Mouse (Mus musculus): ENCODE results near the gene Creb5. TPM values are rescaled to one million over a fixed set of nuclear protein-coding genes. Genes with fewer than 3 reads are reported as not detected.
"Not testable (repeated sequence)": the region's sequence is repeated elsewhere in the genome, so short reads cannot be mapped to it uniquely, and the experiment has no call there.

Creb5 gene
- polyA plus RNA-seq, 1 experiment from 2014 or later: 5.4 TPM

GRCm38 (mm10) chr6:53398297-53399140 is 111.4 kb downstream of the Creb5 start:
- DNase-seq (ENCODE audit: low spot score) (no peak), ATAC-seq (no peak)
- no peak overlapping the region for H3K4me2 ChIP-seq (replicated peaks; ENCODE audit: low read depth, low read length)
- H3K9me3 ChIP-seq (ENCODE audit: low read length): no peaks in the 10 kb centered on the region
- no peak overlapping the region for H3K4me3 ChIP-seq (ENCODE audit: low read depth, low read length)
- WGBS: 21% methylated on average over 18 of the region's 18 CpGs
- no peaks in the 10 kb centered on the region for H3K27me3 ChIP-seq (replicated peaks; ENCODE audit: insufficient read depth, low read length)
- H3K9ac ChIP-seq (replicated peaks; ENCODE audit: low read depth): no peak overlapping the region
- no peaks in the 10 kb centered on the region for H3K4me1 ChIP-seq (ENCODE audit: insufficient read depth, low read depth, low read length)
- TF ChIP-seq EP300 (IDR thresholded peaks at IDR 0.05) (no peak), CTCF (IDR thresholded peaks at IDR 0.05) (no peak)
- no peaks in the 10 kb centered on the region for H3K36me3 ChIP-seq (ENCODE audit: insufficient read depth, low read length)
- H3K27ac ChIP-seq (ENCODE audit: low read length): no peak overlapping the region

GRCm38 (mm10) chr6:53401364-53401763 is 114.3 kb downstream of the Creb5 start:
- Histone ChIP-seq H3K9me3 (ENCODE audit: low read length) (no peaks in the 10 kb centered on the region), H3K4me3 (ENCODE audit: low read depth, low read length) (no peak overlapping the region), H3K4me2 (replicated peaks; ENCODE audit: low read depth, low read length) (no peak overlapping the region), H3K27ac (ENCODE audit: low read length) (no peak overlapping the region), H3K9ac (replicated peaks; ENCODE audit: low read depth) (no peak overlapping the region), H3K36me3 (ENCODE audit: insufficient read depth, low read length) (no peaks in the 10 kb centered on the region), H3K27me3 (replicated peaks; ENCODE audit: insufficient read depth, low read length) (no peaks in the 10 kb centered on the region), H3K4me1 (ENCODE audit: insufficient read depth, low read depth, low read length) (no peaks in the 10 kb centered on the region)
- no peak for DNase-seq (ENCODE audit: low spot score)
- 62% methylated on average over 6 of the region's 6 CpGs for WGBS
- no peak for ATAC-seq
- no peak for TF ChIP-seq EP300 (IDR thresholded peaks at IDR 0.05)
- TF ChIP-seq CTCF (IDR thresholded peaks at IDR 0.05): no peak

- not testable (repeated sequence) for H3K4me2 ChIP-seq (replicated peaks; ENCODE audit: low read depth, low read length); H3K4me1 ChIP-seq (ENCODE audit: insufficient read depth, low read depth, low read length); H3K4me3 ChIP-seq (ENCODE audit: low read depth, low read length); DNase-seq (ENCODE audit: low spot score); H3K9ac ChIP-seq (replicated peaks; ENCODE audit: low read depth); H3K27me3 ChIP-seq (replicated peaks; ENCODE audit: insufficient read depth, low read length); ATAC-seq; H3K9me3 ChIP-seq (ENCODE audit: low read length); H3K27ac ChIP-seq (ENCODE audit: low read length); H3K36me3 ChIP-seq (ENCODE audit: insufficient read depth, low read length)
- WGBS: 94% methylated on average over 6 of the region's 7 CpGs
Measured at GRCm38 (mm10) chr6:53402551-53402950, 115.5 kb downstream of the Creb5 start.

- H3K4me3 ChIP-seq (ENCODE audit: low read depth, low read length): no peak overlapping the region
- H3K9ac ChIP-seq (replicated peaks; ENCODE audit: low read depth): no peak overlapping the region
- 72% methylated on average over 6 of the region's 6 CpGs for WGBS
- no peak for TF ChIP-seq EP300 (IDR thresholded peaks at IDR 0.05)
- no peak for TF ChIP-seq CTCF (IDR thresholded peaks at IDR 0.05)
- H3K4me2 ChIP-seq (replicated peaks; ENCODE audit: low read depth, low read length): no peak overlapping the region
- H3K27ac ChIP-seq (ENCODE audit: low read length): no peak overlapping the region
- H3K4me1 ChIP-seq (ENCODE audit: insufficient read depth, low read depth, low read length): no peaks in the 10 kb centered on the region
- no peaks in the 10 kb centered on the region for H3K36me3 ChIP-seq (ENCODE audit: insufficient read depth, low read length)
- DNase-seq (ENCODE audit: low spot score): no peak
- H3K9me3 ChIP-seq (ENCODE audit: low read length): no peaks in the 10 kb centered on the region
- ATAC-seq: no peak
- H3K27me3 ChIP-seq (replicated peaks; ENCODE audit: insufficient read depth, low read length): no peaks in the 10 kb centered on the region
Measured at GRCm38 (mm10) chr6:53409183-53409582, 122.1 kb downstream of the Creb5 start.

- H3K9me3 ChIP-seq (ENCODE audit: low read length): no peaks in the 10 kb centered on the region
- WGBS: 66% methylated on average over 2 of the region's 3 CpGs
- H3K9ac ChIP-seq (replicated peaks; ENCODE audit: low read depth): no peak overlapping the region
- H3K4me3 ChIP-seq (ENCODE audit: low read depth, low read length): no peak overlapping the region
- no peaks in the 10 kb centered on the region for H3K36me3 ChIP-seq (ENCODE audit: insufficient read depth, low read length)
- DNase-seq (ENCODE audit: low spot score) (no peak), ATAC-seq (no peak)
- no peaks in the 10 kb centered on the region for H3K27me3 ChIP-seq (replicated peaks; ENCODE audit: insufficient read depth, low read length)
- TF ChIP-seq CTCF (IDR thresholded peaks at IDR 0.05) (no peak), EP300 (IDR thresholded peaks at IDR 0.05) (no peak)
- H3K27ac ChIP-seq (ENCODE audit: low read length): no peak overlapping the region
- H3K4me1 ChIP-seq (ENCODE audit: insufficient read depth, low read depth, low read length): no peaks in the 10 kb centered on the region
- H3K4me2 ChIP-seq (replicated peaks; ENCODE audit: low read depth, low read length): no peak overlapping the region
Measured at GRCm38 (mm10) chr6:53421345-53421744, 134.3 kb downstream of the Creb5 start.

GRCm38 (mm10) chr6:53429368-53429767 is 142.3 kb downstream of the Creb5 start:
- Histone ChIP-seq H3K9me3 (ENCODE audit: low read length) (no peaks in the 10 kb centered on the region), H3K4me2 (replicated peaks; ENCODE audit: low read depth, low read length) (no peak overlapping the region), H3K36me3 (ENCODE audit: insufficient read depth, low read length) (no peaks in the 10 kb centered on the region), H3K27ac (ENCODE audit: low read length) (no peak overlapping the region), H3K4me1 (ENCODE audit: insufficient read depth, low read depth, low read length) (peaks cover 3% of the 10 kb centered on the region; the same call in 1 of the 2 replicates), H3K9ac (replicated peaks; ENCODE audit: low read depth) (no peak overlapping the region), H3K4me3 (ENCODE audit: low read depth, low read length) (no peak overlapping the region), H3K27me3 (replicated peaks; ENCODE audit: insufficient read depth, low read length) (no peaks in the 10 kb centered on the region)
- WGBS: 48% methylated on average over 7 of the region's 7 CpGs
- TF ChIP-seq CTCF (IDR thresholded peaks at IDR 0.05): no peak
- TF ChIP-seq EP300 (IDR thresholded peaks at IDR 0.05): no peak
- DNase-seq (ENCODE audit: low spot score) (no peak), ATAC-seq (no peak)

Measured in lung, postnatal 0 days (tissue).